Mouse (Mus musculus) effector memory CD4-positive, alpha-beta T cell, adult 7 months (primary cell): ENCODE data around the gene Cln6. TPM values are rescaled to one million over a fixed set of nuclear protein-coding genes. Genes with fewer than 3 reads are reported as not detected.

Experiments used
- polyA plus RNA-seq: library from polyadenylated mRNA; unstranded; fragments of 100-300 nt; shearing (Covaris generic); gene quantifications from one replicate; pipeline ENCODE4 v1.2.1, GENCODE M21; 2017

The Cln6 gene
- 10.7 TPM for polyA plus RNA-seq

GRCm38 (mm10) chr9:62838506-62839171, at the start of gene Cln6:
TSS of gene Cln6 (plus strand) at chr9:62838785.

GRCm38 (mm10) chr9:62811516-62812121, 27.0 kb upstream of the Cln6 start, which contains the start of gene Fem1b:
TSS of gene Fem1b (minus strand) at chr9:62811934.

GRCm38 (mm10) chr9:62857719-62858261, 19.2 kb downstream of the Cln6 start, which contains the start of gene Calml4:
TSS of gene Calml4 (plus strand) at chr9:62858080.

Other genes with a start within 250 kb of the Cln6 start
- gene Itga11, start 161.0 kb upstream of the Cln6 start, polyA plus RNA-seq: 0.17 TPM
- 13.0 TPM for gene Fem1b, start 26.9 kb upstream of the Cln6 start, polyA plus RNA-seq
- 1.2 TPM for gene Calml4, start 19.3 kb downstream of the Cln6 start, polyA plus RNA-seq
- 125 TPM for gene Pias1, start 149.1 kb downstream of the Cln6 start, polyA plus RNA-seq